Mouse (Mus musculus): ENCODE data around the gene Ndufaf8.

Ndufaf8 gene

DNA sequence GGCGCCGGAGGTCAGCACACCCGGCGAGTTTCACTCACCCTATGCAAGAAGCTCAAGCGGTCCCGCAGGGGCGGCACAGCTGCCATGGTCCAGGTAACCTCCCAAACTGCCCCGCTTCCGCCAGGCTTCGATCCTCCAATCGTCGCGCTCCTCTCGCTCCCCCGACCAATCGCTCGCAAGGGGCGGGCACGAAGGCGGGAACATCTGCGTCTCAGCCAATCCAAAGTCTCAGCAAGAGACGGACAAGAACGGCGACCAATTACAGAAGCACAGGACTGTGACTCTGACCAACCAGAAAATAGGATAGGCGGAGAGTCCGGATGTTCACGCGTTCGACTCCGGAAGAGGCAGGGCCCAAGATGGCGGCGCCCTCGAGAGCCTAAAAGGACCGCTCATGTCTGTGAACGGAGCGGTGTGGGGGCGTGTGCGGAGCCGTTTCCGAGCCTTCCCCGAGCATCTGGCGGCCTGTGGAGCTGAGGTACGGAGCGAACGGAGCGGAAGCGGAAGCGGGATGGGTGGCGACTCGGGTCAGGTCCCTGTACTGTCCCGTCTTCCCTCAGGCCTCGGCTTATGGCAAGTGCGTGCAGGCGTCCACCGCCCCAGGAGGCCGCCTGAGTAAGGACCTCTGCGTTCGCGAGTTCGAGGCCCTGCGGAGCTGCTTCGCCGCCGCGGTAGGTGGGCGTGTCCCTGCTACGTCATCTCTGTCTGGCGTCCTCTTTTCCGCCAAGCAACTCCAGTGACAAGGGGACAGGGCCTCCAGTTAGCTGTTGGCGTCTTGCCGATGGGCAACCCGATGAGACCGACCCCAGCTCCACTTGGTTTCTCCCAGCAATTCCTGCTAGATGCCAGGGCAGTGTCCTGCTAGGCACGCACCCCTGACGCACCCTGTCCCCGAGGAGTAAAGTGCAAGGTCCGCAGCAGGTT, at the start of gene Ndufaf8, which contains the start of gene Tepsin:
Ndufaf8 (plus strand) TSS at position 341 of the 924 bp plus-strand sequence.
Tepsin (minus strand) TSS at position 144 of the 924 bp plus-strand sequence.
- peak; percentile 99 to 100 for DNase-seq (ENCODE audit: low spot score in 2 of 2)

DNA sequence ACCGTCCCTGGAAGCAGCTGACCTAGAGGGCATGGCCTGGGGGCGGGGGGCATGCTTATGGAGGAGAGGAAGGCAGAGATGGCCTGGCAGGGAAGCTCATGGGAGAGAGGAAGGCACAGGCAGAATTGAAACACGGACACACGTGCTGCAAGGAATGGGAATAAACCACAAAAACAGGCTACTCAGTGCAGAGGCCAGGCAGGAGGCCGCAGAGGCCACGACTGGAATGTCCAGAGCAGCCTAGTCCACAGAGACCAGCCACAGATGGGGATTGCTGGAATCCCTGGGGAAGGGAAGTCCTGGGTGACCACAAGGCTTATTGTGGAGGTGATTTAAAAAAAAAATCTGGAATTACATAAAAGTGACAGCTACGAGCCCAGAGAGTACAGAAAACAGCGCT, 49.7 kb upstream of the Ndufaf8 start:
- DNase-seq (ENCODE audit: low spot score in 2 of 2), result no peak

DNA sequence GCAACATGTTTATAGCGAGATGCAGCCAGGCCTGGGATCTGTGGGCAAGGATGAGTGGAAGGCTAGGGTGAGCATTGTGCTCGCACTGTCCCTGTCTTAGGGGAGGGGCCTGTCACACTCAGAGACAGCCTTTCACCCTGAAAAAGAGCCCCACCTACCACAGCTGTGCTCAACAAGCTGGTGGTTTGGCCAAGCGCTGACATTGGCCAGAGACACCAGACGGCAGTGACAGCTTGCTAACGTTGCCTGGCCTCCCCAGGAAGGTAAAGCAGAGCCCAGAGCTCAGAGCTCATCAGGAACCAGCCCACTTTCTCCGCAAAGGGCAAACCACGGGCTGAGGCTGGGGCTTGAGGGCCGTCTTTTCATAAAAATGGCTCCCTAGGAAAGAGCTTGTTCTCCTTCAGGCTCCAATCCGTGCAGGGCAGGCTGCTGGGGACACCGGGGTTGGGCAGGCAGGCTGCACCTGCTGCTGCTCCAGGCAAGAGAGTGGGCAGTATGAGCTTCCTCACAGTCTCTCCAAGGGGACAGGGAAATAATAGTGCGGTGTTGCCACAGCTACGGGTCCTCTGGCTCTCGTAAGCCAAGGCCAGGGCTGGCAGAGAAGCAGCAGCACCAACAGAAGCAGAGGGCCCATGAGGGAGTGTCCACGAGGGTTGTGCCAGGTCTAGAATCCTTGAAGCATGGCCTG, 47.5 kb upstream of the Ndufaf8 start:
- DNase-seq (ENCODE audit: low spot score in 2 of 2), result no peak

DNA sequence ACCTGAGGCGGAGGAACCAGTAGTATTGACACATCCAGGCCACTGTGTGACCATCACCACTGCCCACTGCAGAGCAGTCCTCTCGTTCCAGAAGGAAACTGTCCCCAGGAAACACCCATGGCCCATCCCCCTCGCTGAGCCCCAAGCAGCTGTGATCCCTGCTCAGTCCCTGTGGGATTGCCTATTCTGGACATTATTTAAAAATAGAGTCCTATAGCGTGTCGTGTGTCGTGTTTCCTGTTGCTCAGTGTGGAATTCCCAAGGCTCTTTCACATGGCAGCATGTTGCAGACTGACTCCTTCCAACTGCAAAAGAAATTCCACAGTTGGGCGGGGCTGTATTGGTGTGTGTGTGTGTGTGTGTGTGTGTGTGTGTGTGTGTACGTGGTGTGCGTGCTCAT, 46.5 kb upstream of the Ndufaf8 start:
- no peak for DNase-seq (ENCODE audit: low spot score in 2 of 2)

DNA sequence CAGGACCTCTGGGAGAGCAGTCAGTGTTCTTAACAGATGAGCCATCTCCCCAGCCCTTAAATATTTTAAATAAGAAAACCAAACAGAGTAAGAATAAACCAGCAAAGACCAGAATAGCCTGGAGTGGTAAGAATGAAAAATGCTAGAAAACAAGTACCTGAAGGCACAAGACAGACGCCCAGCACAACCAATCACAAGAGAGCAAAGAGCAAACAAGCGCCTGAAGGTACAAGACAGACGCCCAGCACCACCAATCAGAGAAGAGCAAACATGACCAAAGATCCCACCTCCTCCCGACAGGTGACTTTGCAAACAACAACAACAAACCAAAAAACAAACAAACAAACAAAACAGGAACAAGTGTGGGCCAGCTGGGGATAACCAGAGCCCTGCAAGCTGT, 44.9 kb upstream of the Ndufaf8 start:
- DNase-seq (ENCODE audit: low spot score in 2 of 2), result no peak

DNA sequence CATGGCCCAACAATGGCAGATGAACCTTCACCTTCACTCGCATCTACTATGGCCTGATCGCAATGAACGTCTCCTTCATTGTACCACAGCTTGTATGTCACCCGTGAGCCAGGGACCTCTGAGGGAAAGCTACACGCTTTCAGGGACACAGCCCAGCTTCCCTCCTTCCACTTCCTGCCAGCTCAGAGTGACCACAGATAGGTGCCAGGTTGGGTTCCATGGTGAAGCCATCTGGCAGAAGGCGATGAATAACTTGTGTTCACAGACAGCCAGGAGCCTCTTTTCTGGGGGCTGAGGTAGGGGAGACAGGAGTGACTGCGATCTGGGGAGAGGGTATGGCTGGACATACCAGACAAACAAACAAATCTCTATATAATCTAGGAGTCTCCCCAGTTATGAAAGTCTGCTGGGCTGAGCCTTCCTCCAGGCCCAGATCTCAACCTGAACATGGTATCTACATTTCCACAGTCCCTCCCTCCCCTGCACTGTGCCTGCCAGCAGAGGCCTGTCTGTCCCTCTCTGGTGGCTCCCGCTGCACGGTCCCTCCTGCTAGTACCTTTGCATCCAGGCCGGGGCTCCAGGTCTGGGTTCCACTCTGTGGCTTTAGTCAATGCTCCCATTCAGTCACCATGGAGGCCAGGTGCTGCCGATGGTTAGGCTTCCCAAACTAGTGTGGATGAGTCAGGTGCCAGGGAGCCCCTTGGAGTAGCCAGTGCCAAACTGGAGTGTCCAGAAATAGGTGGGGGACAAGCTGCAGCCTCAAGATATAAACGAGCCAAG, 42.6 kb upstream of the Ndufaf8 start:
- no peak for DNase-seq (ENCODE audit: low spot score in 2 of 2)

DNA sequence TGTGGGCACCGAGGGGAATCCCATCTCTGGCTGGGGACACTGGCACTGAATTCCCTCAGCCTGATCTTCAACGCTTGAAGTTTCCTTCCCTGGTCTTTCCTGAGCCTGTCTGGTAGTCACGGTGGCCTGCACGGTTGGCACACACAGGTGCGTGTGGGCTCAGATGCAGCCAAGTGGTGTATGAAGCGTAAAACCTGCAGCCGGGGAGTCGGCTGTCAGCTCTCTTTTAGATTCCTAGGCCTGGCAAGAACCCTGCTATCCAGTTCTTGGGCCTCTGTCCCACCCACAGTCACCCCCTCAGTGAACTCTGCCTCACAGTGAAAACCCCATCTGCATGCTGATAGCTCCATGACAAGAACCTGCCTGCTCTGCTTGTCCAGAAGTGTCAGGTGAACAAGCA, 38.1 kb upstream of the Ndufaf8 start:
- no peak for DNase-seq (ENCODE audit: low spot score in 2 of 2)

DNA sequence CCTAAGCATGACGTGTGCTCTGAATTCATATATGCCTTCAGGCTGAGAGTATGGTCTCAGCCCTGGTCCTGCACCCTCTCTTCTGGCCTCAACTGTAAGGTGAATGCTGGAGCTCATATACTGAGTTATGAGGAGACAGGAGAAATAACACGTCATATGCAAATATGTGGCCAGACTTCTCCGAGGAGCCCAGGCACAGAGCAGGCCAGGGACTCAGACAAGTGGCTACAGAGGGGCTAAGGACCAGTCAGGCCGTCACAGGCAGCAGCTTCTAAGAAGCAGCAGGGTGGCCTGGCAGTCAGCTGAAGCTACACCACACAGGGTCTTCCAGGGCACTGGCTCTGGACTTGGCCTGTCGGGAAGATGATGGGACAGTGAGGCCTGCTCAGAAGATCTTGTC, 35.4 kb upstream of the Ndufaf8 start:
- DNase-seq (ENCODE audit: low spot score in 2 of 2), result no peak

DNA sequence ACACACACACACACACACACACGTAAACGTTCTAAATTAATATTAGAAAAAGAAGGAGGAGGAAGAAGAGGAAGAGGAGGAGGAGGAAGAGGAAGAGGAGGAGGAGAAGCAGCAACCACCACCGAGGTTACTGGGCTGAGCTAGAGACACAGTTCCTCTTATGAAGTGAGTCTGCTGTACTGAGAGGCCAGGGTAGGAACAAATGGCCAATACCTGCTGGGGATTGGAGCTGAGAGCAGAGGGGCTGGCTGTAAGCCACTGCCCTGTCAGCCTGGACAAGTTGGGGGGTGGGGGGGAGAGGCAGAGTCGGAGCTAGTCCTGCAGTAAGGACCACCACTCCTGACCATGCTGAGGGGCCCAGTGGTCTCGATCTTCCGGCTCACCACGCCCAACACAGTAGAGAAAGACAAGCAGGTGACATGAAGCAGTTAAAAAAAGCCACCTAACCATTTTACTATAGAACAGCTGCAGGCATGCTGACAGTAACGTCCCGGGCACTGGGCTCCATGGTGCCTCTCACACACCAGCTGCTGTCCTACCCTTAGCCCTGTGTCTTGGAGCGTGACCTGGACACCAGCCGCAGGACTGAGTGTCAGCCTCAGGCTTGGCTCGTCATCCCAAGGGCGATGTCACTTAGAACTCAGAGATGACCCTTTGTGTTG, 34.6 kb upstream of the Ndufaf8 start:
- no peak for DNase-seq (ENCODE audit: low spot score in 2 of 2)

DNA sequence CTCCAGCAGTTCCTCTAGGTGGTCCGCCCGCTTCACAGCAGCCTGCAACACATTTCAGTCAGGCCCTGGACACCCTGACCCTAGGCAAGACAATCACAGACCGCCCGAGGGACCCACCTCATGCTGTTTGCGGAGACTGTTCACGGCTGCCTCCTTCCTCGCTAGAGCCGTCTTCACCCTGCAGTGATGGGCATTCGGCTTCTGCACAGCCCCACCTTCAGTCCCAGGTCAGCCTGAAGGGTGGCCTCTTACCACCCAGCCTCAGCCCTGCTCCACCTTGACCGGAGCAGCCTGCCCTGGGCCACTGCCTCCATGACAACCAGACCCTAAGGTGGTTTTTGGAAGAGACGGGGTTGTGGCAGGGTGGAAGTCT, 34.1 kb upstream of the Ndufaf8 start:
- no peak for DNase-seq (ENCODE audit: low spot score in 2 of 2)

DNA sequence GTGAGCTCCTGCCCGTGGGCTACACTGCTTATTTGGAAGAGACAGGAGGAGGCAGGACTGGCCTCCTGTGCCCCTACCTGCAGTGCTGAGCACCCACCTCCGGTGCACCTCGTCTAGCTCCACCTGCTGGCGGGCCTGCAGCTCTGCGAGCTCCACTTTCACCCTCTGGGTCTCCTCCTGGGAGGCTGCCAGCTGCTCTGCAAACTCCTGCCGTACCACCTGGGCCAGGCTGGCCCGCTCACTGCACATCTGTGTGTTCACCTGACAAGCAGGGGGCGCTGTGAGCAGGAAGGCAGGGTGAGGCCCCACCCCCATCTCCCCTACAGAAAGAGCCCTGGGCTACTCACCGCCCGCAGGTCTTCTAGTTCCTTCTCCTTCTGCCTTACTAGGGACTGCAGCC, 33.4 kb upstream of the Ndufaf8 start:
- DNase-seq (ENCODE audit: low spot score in 2 of 2), result no peak

DNA sequence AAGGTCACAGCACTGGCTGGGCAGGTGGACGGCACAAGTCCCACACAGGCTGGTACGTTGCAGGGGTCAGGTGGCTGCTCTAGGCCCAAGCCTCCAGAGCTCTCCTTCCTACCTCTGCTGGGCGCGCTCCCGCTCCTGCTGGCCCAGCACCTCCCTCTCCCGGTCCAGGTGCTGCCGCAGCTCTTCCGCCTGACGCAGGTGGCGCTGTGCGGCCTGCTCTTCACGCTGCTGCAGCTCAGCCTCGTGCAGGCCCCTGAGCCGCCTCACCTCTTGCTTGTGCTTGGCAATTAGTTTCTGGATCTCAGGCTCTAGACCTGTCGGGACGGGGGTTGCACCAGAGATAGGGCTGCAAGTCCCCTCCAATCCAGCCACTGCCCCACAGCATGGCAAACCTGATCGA, 30.9 kb upstream of the Ndufaf8 start:
- no peak for DNase-seq (ENCODE audit: low spot score in 2 of 2)

DNA sequence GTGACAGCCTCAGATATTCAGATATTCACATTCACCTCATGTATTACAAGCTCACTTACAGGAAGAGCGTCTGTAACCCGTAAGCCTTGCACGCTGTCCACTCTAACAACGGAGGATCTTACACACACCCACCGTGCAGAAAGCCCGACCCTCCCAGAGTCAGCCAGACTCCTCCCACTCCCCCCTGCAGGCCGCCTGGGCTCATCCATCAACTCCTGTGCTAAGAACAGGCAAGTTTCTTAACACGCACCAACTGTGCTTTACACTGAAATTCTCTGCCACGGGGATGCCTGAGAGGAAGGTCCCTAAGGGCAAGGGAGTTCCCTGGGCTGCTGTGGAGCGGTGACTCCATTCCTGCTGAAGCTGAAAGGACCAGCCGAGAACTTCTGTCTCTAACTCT, 29.5 kb upstream of the Ndufaf8 start:
- DNase-seq (ENCODE audit: low spot score in 2 of 2), result no peak

DNA sequence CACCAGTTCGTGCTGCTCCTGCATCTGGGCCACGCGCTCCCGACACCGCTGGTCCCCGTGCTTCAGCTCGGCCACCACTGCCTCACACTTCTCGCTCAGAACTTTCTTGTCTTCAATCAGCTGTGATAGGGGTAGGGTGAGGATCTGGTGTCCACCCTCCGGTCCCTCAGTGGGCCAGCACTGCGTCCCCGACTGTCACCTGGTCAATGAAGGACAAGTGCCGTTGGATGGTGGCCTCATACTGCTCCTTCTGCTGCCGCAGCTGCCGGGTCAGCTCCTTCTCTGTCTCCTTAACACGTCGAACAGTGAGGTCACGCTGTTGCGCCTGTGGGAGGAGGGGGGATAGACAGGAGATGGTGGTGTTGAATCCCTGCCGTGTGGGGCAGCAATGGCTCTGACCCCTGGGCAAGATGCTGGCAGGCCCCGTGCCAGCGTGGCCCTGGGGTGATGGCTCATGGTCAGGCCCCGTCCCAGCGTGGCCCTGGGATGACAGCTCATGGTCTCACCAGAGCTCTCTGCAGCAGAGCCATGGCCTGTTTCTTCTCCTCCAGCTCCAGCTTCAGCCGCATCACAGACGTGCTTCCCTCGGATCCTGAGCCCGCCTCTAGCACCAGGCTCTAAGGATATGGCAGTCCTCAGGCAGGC, 28.3 kb upstream of the Ndufaf8 start:
- DNase-seq (ENCODE audit: low spot score in 2 of 2), result no peak

DNA sequence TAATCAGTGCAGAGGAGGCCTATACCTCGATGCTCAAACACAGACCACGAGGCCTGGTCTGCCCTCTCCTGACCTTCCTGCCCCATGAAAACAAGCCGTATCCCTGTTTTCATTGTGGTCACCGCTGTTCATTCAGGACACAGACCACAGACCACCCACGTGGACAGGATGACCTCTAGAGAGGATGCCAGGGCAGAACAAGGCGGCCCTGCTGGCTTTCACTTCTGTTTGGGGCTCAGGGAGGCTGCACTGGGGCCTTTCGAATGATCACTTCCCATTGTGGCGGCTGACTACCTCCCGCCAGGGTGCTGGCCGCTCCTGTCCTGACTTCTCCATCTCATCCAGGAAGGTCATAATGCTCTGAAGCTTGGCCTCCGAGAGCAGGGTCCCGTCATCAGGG, 27.7 kb upstream of the Ndufaf8 start:
- DNase-seq (ENCODE audit: low spot score in 2 of 2), result no peak

DNA sequence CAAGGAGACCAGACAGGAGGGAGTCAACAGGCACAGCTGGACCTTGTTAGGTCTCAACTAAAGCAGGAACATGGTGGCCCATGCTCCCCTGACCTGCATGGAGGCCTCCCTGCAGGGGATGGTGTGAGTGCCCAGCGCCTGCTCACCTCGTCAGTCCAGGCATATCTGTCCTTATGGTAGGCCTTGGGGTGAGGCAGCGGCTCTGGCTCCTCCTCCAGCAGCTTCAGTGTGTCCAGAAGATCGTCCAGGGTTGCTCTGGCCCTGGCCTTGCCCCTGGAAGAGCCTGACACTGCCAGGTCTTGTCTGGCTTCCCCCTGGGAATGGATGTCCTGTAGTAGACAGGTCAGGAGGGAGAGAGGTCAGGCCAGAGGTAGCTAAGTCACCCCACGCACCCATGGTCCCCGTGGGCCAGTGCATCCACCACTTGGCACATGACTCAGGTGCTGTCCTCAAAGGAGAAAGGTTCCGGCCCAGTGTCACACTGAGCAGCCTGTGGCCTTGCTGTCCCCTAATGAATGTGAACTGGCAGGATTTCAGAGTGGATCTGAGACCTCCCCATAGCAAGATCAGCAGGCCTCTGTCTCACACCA, 26.9 kb upstream of the Ndufaf8 start:
- no peak for DNase-seq (ENCODE audit: low spot score in 2 of 2)

DNA sequence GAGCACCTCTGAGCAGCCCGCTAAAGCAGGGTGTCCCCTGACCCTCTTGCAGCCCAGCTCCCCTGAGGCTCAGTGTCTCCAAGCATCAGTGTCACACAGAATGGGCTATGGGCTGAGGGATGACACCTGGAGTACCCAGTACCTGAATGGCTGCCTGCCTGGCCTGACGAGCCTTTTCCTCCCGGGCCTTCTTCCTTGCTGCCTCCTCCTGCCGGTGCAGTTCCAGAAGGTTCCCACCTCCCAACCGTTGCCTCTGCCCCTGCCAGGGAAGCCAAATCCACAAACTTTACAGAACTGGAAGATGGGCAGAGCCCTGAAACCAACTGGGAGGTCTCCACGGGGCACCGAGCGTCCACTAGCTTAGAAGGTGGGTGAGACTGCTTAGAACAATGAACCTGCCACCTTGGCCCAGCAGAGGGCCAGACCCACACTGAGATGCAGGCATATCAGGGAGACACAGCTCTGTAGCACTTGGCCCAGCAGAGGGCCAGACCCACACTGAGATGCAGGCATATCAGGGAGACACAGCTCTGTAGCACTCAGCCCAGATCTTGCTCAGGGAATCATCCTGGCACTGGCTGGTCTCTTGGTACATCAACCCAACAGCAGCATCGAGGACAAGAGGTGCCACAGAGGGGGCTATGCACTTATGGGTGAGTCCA, 25.6 kb upstream of the Ndufaf8 start:
- DNase-seq (ENCODE audit: low spot score in 2 of 2), result no peak

DNA sequence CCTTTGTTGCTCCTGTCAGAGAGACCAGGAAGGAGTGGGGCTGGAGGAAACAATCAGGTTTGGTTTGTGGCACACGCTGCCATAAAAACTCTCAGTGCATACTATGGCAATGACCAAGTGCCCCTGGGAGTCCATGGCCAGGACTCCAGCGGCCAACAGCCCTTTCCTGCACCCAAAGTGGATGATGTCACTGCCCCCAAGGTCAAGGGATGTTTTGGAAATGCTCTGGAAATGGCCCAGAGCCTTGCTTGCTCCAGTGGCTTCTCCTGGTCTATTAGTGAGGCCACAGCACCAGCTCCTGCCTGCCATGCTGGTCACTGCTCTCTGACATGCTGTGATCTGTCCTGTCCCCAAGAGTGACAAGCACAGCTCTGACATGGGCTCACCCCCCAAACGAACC, 22.5 kb upstream of the Ndufaf8 start:
- no peak for DNase-seq (ENCODE audit: low spot score in 2 of 2)

DNA sequence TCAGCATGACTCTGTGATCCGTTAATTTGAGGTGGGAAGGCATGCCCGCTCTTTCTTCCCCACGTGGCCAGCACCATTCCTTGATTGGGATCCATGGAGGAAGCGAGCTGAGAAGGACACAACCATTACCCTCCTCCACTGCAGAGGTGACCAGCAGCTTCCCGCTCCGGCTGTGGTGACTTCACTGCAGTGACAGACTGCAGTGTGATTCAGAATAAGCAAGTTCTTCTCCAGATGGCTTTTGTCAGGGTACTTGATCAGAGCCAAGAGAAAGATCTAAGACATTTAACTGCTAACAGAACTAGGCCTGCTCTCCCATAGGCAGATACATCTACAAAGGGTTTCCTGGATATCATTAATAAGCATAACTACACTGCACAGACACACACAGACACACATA, 18.4 kb upstream of the Ndufaf8 start:
- no peak for DNase-seq (ENCODE audit: low spot score in 2 of 2)

DNA sequence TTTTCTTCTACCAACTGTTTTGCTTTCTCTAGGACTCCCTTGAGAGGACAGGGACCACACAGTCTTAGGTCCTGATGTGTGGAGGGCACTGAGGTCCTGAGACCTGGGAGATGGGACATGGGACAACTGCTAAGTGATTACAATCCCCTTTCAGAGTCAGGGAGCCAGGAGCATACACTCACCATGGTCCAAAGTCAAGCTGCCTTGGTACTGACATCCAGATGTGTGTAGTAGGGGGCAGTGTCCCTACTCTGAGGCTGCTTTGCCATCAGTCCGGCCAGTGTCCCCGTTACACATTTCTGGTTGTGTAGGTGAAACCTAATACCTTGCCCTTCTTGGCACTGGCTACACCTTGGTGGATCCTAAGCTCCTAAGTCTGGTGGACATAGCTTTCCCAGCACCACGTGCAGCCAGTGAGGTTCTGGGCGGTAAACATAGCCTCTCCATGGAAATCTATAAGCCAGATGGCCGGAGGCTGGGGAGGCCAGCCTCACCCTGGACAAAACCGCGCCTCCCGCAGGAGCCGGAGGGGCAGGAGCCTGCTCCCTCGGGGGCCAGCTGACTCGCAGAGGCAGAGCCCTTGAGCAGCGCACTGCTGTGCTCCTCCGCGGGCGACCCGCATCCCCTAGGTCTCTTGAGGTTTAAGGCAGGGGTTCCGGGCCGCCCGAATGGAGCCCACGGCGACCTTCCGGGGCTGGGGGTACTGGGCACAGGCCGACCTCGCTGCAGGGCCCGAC, 12.7 kb upstream of the Ndufaf8 start:
- peak in 1 of 2 experiments; percentile 37 for DNase-seq (ENCODE audit: low spot score in 2 of 2)
